Mouse (Mus musculus): ENCODE measurements around the gene Ppp6r1.

- no peak for TF ChIP-seq CTCF (IDR thresholded peaks at IDR 0.05 in 2 of 3, conservative IDR thresholded peaks at IDR 0.05 in 1 of 3; ENCODE audit: control insufficient read depth in 1 of 3, insufficient read depth in 1 of 3, low read depth in 2 of 3, low read length in 3 of 3, poor library complexity in 1 of 3, severe bottlenecking in 1 of 3)
- no peak for TF ChIP-seq BHLHE40 (IDR thresholded peaks at IDR 0.05; ENCODE audit: borderline replicate concordance, low read depth, low read length)
- no peak for TF ChIP-seq UBTF (IDR thresholded peaks at IDR 0.05; ENCODE audit: borderline replicate concordance, insufficient read depth, low read depth, low read length)
- TF ChIP-seq MYC (IDR thresholded peaks at IDR 0.05; ENCODE audit: low read depth, low read length) = no peak
Measured at GRCm38 (mm10) chr7:4652726-4653125, 6.1 kb downstream of the Ppp6r1 start.

Measured in MEL (cell line).